Mouse (Mus musculus) MEL (cell line): ENCODE data around the gene Fgd4. TPM values are rescaled to one million over a fixed set of nuclear protein-coding genes. Genes with fewer than 3 reads are reported as not detected.

Source experiments
- DNase-seq: peaks from one replicate; pipeline ENCODE4 v3.0.0; 2011; ENCODE audit warnings: low read depth, low spot score
- H3K27ac ChIP-seq: 2 replicates; pipeline ENCODE4 v1.5.1; 2012; ENCODE audit warnings: low read depth, mild to moderate bottlenecking, control low read depth, low read length, moderate library complexity; ENCODE audit not compliant: control insufficient read depth
- H3K27me3 ChIP-seq, 2 experiments: fragments of 150-350 bp in 1 of 2; sonication (generic) in 1 of 2; 2 replicates each; pipeline ENCODE4 v1.6.1; 2012; ENCODE audit warnings: low read length in 2 of 2, mild to moderate bottlenecking in 2 of 2, improper control_type of control experiment in 1 of 2, moderate library complexity in 1 of 2; ENCODE audit not compliant: insufficient read depth in 2 of 2, control insufficient read depth in 1 of 2
- H3K36me3 ChIP-seq, 2 experiments: 2 replicates each; pipeline ENCODE4 v1.6.1; 2012 to 2014; ENCODE audit warnings: low read length in 2 of 2, improper control_type of control experiment in 1 of 2, inconsistent platforms in 1 of 2, mild to moderate bottlenecking in 1 of 2; ENCODE audit not compliant: insufficient read depth in 2 of 2, control insufficient read depth in 1 of 2
- H3K4me1 ChIP-seq, 2 experiments: fragments of 150-350 bp in 1 of 2; sonication (generic) in 1 of 2; 2 replicates each; pipeline ENCODE4 v1.6.1; 2012; ENCODE audit warnings: low read length in 2 of 2, improper control_type of control experiment in 1 of 2, mild to moderate bottlenecking in 1 of 2; ENCODE audit not compliant: insufficient read depth in 2 of 2, control insufficient read depth in 1 of 2
- H3K4me3 ChIP-seq, 2 experiments: fragments of 150-350 bp in 1 of 2; sonication (generic) in 1 of 2; 2 replicates each; pipeline ENCODE4 v1.5.1; 2012; ENCODE audit warnings: low read depth in 2 of 2, low read length in 2 of 2, mild to moderate bottlenecking in 2 of 2, moderate library complexity in 2 of 2, control low read depth in 1 of 2, improper control_type of control experiment in 1 of 2; ENCODE audit not compliant: control insufficient read depth in 1 of 2, insufficient read depth in 1 of 2
- H3K79me2 ChIP-seq: 2 replicates; pipeline ENCODE4 v1.6.1; 2012; ENCODE audit warnings: mild to moderate bottlenecking, low read length, moderate library complexity; ENCODE audit not compliant: control insufficient read depth, poor library complexity, insufficient read depth
- H3K9ac ChIP-seq: 2 replicates; pipeline ENCODE4 v1.6.1; 2012; ENCODE audit warnings: low read depth, mild to moderate bottlenecking, control low read depth, low read length, moderate library complexity; ENCODE audit not compliant: control insufficient read depth, poor library complexity, severe bottlenecking
- H3K9me3 ChIP-seq: fragments of 150-350 bp; sonication (generic); replicated peaks from 2 replicates; pipeline ENCODE4 v1.6.1; 2012; ENCODE audit warnings: mild to moderate bottlenecking, low read length, improper control_type of control experiment, moderate library complexity; ENCODE audit not compliant: insufficient read depth
- BHLHE40 ChIP-seq: IDR thresholded peaks from 2 replicates; pipeline ENCODE4 v1.6.1; 2012; ENCODE audit warnings: low read depth, mild to moderate bottlenecking, inconsistent platforms, low read length, improper control_type of control experiment, borderline replicate concordance
- CTCF ChIP-seq, 3 experiments: IDR thresholded peaks in 2 of 3; conservative IDR thresholded peaks in 1 of 3; 2 replicates each; pipeline ENCODE4 v1.5.1; 2011 to 2012; ENCODE audit warnings: low read length in 3 of 3, low read depth in 2 of 3, mild to moderate bottlenecking in 2 of 3, improper control_type of control experiment in 1 of 3, inconsistent platforms in 1 of 3, mixed read lengths in 1 of 3, moderate library complexity in 1 of 3; ENCODE audit not compliant: control insufficient read depth in 1 of 3, insufficient read depth in 1 of 3, poor library complexity in 1 of 3, severe bottlenecking in 1 of 3
- EP300 ChIP-seq, 2 experiments: IDR thresholded peaks; 2 replicates each; pipeline ENCODE4 v1.6.1; 2011; ENCODE audit warnings: improper control_type of control experiment in 2 of 2, low read length in 2 of 2, low read depth in 1 of 2, mild to moderate bottlenecking in 1 of 2
- GABPA ChIP-seq: IDR thresholded peaks from 2 replicates; pipeline ENCODE4 v1.6.1; 2012; ENCODE audit warnings: low read depth, mild to moderate bottlenecking, inconsistent platforms, low read length, improper control_type of control experiment, moderate library complexity
- HCFC1 ChIP-seq: IDR thresholded peaks from 2 replicates; pipeline ENCODE4 v1.6.1; 2012; ENCODE audit warnings: low read depth, mild to moderate bottlenecking, inconsistent platforms, low read length, improper control_type of control experiment, moderate library complexity
- JUND ChIP-seq: IDR thresholded peaks from 2 replicates; pipeline ENCODE4 v1.6.1; 2011; ENCODE audit warnings: low read depth, mild to moderate bottlenecking, improper control_type of control experiment, low read length
- MAX ChIP-seq: IDR thresholded peaks from 2 replicates; pipeline ENCODE4 v1.6.1; 2011; ENCODE audit warnings: low read length, improper control_type of control experiment
- MAZ ChIP-seq: IDR thresholded peaks from 2 replicates; pipeline ENCODE4 v1.6.1; 2012; ENCODE audit warnings: low read depth, mild to moderate bottlenecking, inconsistent platforms, low read length, improper control_type of control experiment
- MXI1 ChIP-seq: IDR thresholded peaks from 2 replicates; pipeline ENCODE4 v1.6.1; 2011; ENCODE audit warnings: mild to moderate bottlenecking, low read depth, low read length, improper control_type of control experiment
- MYB ChIP-seq: IDR thresholded peaks from 2 replicates; pipeline ENCODE4 v1.6.1; 2011; ENCODE audit warnings: mild to moderate bottlenecking, low read depth, low read length, improper control_type of control experiment
- MYC ChIP-seq: IDR thresholded peaks from 2 replicates; pipeline ENCODE4 v1.6.1; 2011; ENCODE audit warnings: low read depth, mild to moderate bottlenecking, low read length, improper control_type of control experiment, moderate library complexity
- NELFE ChIP-seq: IDR thresholded peaks from 2 replicates; pipeline ENCODE4 v1.6.1; 2011; ENCODE audit warnings: low read depth, low read length, improper control_type of control experiment
- NRF1 ChIP-seq: IDR thresholded peaks from 2 replicates; pipeline ENCODE4 v1.6.1; 2014; ENCODE audit warnings: low read depth, mild to moderate bottlenecking, inconsistent platforms, low read length, improper control_type of control experiment, moderate library complexity; ENCODE audit not compliant: poor library complexity, insufficient read depth, severe bottlenecking
- POLR2AphosphoS2 ChIP-seq: IDR thresholded peaks from 2 replicates; pipeline ENCODE4 v1.6.1; 2011; ENCODE audit warnings: low read length, improper control_type of control experiment
- POLR2AphosphoS5 ChIP-seq: IDR thresholded peaks from 2 replicates; pipeline ENCODE4 v1.6.1; 2012; ENCODE audit warnings: low read depth, borderline replicate concordance, mild to moderate bottlenecking, inconsistent platforms, low read length, moderate library complexity, mixed read lengths
- RAD21 ChIP-seq: IDR thresholded peaks from 2 replicates; pipeline ENCODE4 v1.6.1; 2011; ENCODE audit warnings: mild to moderate bottlenecking, low read depth, low read length, improper control_type of control experiment
- SIN3A ChIP-seq: IDR thresholded peaks from 2 replicates; pipeline ENCODE4 v1.6.1; 2012; ENCODE audit warnings: low read length, improper control_type of control experiment, inconsistent platforms
- TCF12 ChIP-seq: IDR thresholded peaks from 2 replicates; pipeline ENCODE4 v1.6.1; 2014; ENCODE audit warnings: low read depth, mild to moderate bottlenecking, inconsistent platforms, low read length, improper control_type of control experiment, moderate library complexity
- USF1 ChIP-seq: IDR thresholded peaks from 2 replicates; pipeline ENCODE4 v1.6.1; 2014; ENCODE audit warnings: low read depth, mild to moderate bottlenecking, inconsistent platforms, low read length, improper control_type of control experiment, moderate library complexity
- ZC3H11A ChIP-seq: IDR thresholded peaks from 2 replicates; pipeline ENCODE4 v1.6.1; 2012; ENCODE audit warnings: low read depth, mild to moderate bottlenecking, inconsistent platforms, low read length, improper control_type of control experiment
- polyA plus RNA-seq, 2 experiments: library from polyadenylated mRNA; stranded (reverse) in 1 of 2; unstranded in 1 of 2; fragments of >175 nt in 1 of 2; fragments of >200 nt in 1 of 2; gene quantifications; 2 replicates each; pipeline versions ENCODE4 v1.2.1 to v1.2.4; 2012; ENCODE audit warnings: low replicate concordance in 2 of 2, low read depth in 1 of 2; ENCODE audit not compliant: insufficient read length in 2 of 2, insufficient read depth in 1 of 2, missing spikeins in 1 of 2
- total RNA-seq: library from RNA; depleted of rRNA; stranded (reverse); fragments of 300-350 nt; gene quantifications from 2 replicates; pipeline ENCODE4 v1.2.3, GENCODE M21; 2012

Fgd4 gene
- total and polyA plus RNA-seq, 3 experiments: 0.03 to 10.0 TPM; not detected in 1

DNA sequence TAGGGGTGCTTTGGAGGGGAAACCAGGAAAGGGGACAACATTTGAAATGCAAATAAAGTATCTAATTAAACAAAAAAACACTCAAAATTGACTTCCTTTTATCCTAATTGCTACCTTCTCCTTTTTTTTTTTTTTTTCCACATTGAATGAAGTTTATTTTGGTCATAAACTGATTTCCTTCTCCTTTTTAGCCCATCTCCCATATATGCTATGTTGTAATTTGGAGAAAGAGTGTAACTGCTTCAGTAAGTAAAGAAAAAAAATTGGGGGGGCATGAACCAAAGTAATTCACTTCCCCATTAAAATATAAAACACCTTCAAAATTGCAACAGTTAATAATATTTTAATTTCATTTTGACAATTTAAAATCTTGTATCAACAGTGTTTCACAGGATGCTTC lies 25.8 kb downstream of the Fgd4 start:
- peaks cover 3 to 7% of the 10 kb centered on the region in 2 experiments for H3K27me3 ChIP-seq
- H3K79me2 ChIP-seq: no peaks in the 10 kb centered on the region
- no peaks in the 10 kb centered on the region for H3K9me3 ChIP-seq
- TF ChIP-seq NELFE: no peak
- no peak for TF ChIP-seq MYB
- no peak for TF ChIP-seq NRF1
- no peak for TF ChIP-seq ZC3H11A
- no peak for TF ChIP-seq JUND
- TF ChIP-seq EP300 (IDR thresholded peaks at IDR 0.05; ENCODE audit: low read depth in 1 of 2, low read length in 2 of 2): no peak
- no peak for TF ChIP-seq USF1
- TF ChIP-seq MYC: no peak
- TF ChIP-seq CTCF (IDR thresholded peaks at IDR 0.05 in 2 of 3, conservative IDR thresholded peaks at IDR 0.05 in 1 of 3; ENCODE audit: control insufficient read depth in 1 of 3, insufficient read depth in 1 of 3, low read depth in 2 of 3, low read length in 3 of 3, poor library complexity in 1 of 3, severe bottlenecking in 1 of 3): no peak
- TF ChIP-seq RAD21: no peak
- no peak for TF ChIP-seq MAZ
- no peak for TF ChIP-seq TCF12
- TF ChIP-seq POLR2AphosphoS5: no peak
- TF ChIP-seq SIN3A: no peak
- TF ChIP-seq MXI1: no peak
- no peaks in the 10 kb centered on the region for H3K36me3 ChIP-seq
- H3K27ac ChIP-seq: no peak overlapping the region
- H3K4me1 ChIP-seq: no peaks in the 10 kb centered on the region
- H3K4me3 ChIP-seq: no peak overlapping the region
- H3K9ac ChIP-seq: no peak overlapping the region
- DNase-seq: no peak

DNA sequence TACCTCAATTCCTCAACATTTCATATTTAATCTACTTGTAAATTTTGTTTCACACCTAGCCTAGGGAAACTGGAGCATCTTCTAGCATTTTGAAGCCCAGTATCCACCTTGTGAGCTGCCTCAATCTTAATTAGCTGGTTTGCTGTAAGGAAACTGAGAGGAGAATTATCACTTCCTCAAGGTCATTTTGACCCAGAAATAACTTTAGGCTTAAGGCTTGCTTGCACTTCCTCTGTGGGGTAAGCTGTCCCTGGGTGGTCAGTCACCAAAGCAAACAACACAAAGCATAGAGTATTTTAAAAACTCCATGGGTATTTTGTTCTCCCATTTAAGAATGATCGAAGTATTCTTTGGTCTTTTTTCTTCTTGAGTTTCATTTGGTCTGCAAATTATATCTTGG lies 27.2 kb downstream of the Fgd4 start:
- no peak for DNase-seq
- Histone ChIP-seq H3K4me1 (no peaks in the 10 kb centered on the region), H3K36me3 (no peaks in the 10 kb centered on the region), H3K27me3 (peaks cover 3 to 9% of the 10 kb centered on the region in 2 experiments), H3K9me3 (no peaks in the 10 kb centered on the region), H3K4me3 (no peak overlapping the region), H3K27ac (no peak overlapping the region)
- TF ChIP-seq POLR2AphosphoS2: no peak
- TF ChIP-seq BHLHE40: no peak
- TF ChIP-seq MYB: no peak
- no peak for TF ChIP-seq HCFC1
- no peak for TF ChIP-seq MXI1
- no peak for TF ChIP-seq NRF1
- TF ChIP-seq MAX: no peak
- no peak for TF ChIP-seq GABPA
- TF ChIP-seq, all 39 proteins: peak for 0
- Histone ChIP-seq H3K9ac (no peak overlapping the region), H3K79me2 (no peaks in the 10 kb centered on the region)
